Mouse (Mus musculus): ENCODE data around the gene Slco3a1. TPM values are rescaled to one million over a fixed set of nuclear protein-coding genes. Genes with fewer than 3 reads are reported as not detected.

Slco3a1 gene
- total and polyA plus RNA-seq, 3 experiments, result 0.11 TPM; not detected in 2

DNA sequence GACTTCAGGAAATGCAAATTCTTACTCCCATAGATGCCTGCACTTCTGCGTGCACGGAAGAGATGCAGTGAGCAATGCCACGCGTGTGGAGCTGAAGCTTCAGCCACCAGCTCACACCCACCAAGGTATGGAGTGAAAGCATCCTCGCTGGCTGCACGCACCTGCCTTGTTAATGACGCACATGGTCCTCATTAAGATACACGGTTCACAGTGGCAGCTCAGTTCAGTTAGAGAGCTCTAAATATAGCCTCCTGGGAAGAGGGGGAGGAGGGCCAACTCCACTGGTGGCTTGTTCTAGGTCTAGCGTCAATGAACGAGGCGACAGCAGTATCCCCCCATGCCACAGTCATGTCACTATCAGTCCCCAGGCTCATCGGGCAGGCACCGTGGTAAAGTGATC lies 132.6 kb downstream of the Slco3a1 start:
- no peaks in the 10 kb centered on the region for H3K4me1 ChIP-seq (ENCODE audit: insufficient read depth, low read depth, low read length)
- DNase-seq (ENCODE audit: low spot score), result no peak

DNA sequence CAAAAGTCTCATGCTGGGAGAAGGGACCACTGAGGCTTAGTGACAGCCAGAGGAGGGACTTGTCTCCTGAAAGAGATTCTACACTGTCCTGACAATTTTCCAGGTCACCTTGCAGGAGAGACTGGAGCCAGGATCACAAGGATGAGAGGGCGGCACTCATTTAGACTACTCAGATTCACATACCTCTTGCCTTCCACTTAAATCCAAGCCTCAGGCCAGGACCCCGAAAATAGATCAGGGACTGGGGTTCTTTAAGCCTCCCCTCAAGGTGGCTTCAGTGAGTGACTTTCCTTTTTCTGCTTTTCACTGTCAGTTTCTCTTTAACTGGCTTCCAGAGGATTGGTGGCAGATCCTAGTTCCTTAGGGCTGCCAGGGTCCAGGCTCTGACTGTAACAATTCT lies 133.0 kb downstream of the Slco3a1 start:
- TF ChIP-seq TAL1 (conservative IDR thresholded peaks at IDR 0.05; ENCODE audit: low read depth, low read length) (no peak), POLR2AphosphoS5 (IDR thresholded peaks at IDR 0.05; ENCODE audit: insufficient replicate concordance, low read depth, low read length) (no peak), CTCF (IDR thresholded peaks at IDR 0.05; ENCODE audit: low read depth, low read length) (no peak), GATA1 (IDR thresholded peaks at IDR 0.05; ENCODE audit: borderline replicate concordance, low read length) (no peak), GATA2 (IDR thresholded peaks at IDR 0.05; ENCODE audit: borderline replicate concordance, low read depth, low read length) (no peak)
- H3K4me3 ChIP-seq (ENCODE audit: low read depth, low read length), result no peak overlapping the region
- H3K4me1 ChIP-seq (ENCODE audit: insufficient read depth, low read depth, low read length), result no peaks in the 10 kb centered on the region
- H3K9me3 ChIP-seq (replicated peaks), result peaks cover 66% of the 10 kb centered on the region
- no peaks in the 10 kb centered on the region for H3K27me3 ChIP-seq (ENCODE audit: insufficient read depth, low read length)
- no peak for DNase-seq (ENCODE audit: low spot score)
- no peak for ATAC-seq (ENCODE audit: extremely low read depth, insufficient number of reproducible peaks, low FRiP score, poor library complexity, severe bottlenecking)
- no peaks in the 10 kb centered on the region for H3K36me3 ChIP-seq (replicated peaks)

More for the DNA sequence above, 132.6 kb downstream of the Slco3a1 start:
- no peak overlapping the region for H3K4me3 ChIP-seq (ENCODE audit: low read depth, low read length)
- TF ChIP-seq CTCF (IDR thresholded peaks at IDR 0.05; ENCODE audit: low read depth, low read length), result no peak
- TF ChIP-seq TAL1 (conservative IDR thresholded peaks at IDR 0.05; ENCODE audit: low read depth, low read length), result no peak
- no peak for TF ChIP-seq GATA2 (IDR thresholded peaks at IDR 0.05; ENCODE audit: borderline replicate concordance, low read depth, low read length)
- TF ChIP-seq GATA1 (IDR thresholded peaks at IDR 0.05; ENCODE audit: borderline replicate concordance, low read length), result no peak
- no peak for TF ChIP-seq POLR2AphosphoS5 (IDR thresholded peaks at IDR 0.05; ENCODE audit: insufficient replicate concordance, low read depth, low read length)
- ATAC-seq (ENCODE audit: extremely low read depth, insufficient number of reproducible peaks, low FRiP score, poor library complexity, severe bottlenecking), result no peak
- H3K36me3 ChIP-seq (replicated peaks), result no peaks in the 10 kb centered on the region
- H3K9me3 ChIP-seq (replicated peaks), result peaks cover 66% of the 10 kb centered on the region
- H3K27me3 ChIP-seq (ENCODE audit: insufficient read depth, low read length), result no peaks in the 10 kb centered on the region

- H3K36me3 ChIP-seq (replicated peaks), result no peaks in the 10 kb centered on the region
- H3K4me3 ChIP-seq (ENCODE audit: low read depth, low read length), result no peak overlapping the region
- no peak for TF ChIP-seq TAL1 (conservative IDR thresholded peaks at IDR 0.05; ENCODE audit: low read depth, low read length)
- DNase-seq (ENCODE audit: low spot score) (no peak), ATAC-seq (ENCODE audit: extremely low read depth, insufficient number of reproducible peaks, low FRiP score, poor library complexity, severe bottlenecking) (no peak)
- peaks cover 71% of the 10 kb centered on the region for H3K9me3 ChIP-seq (replicated peaks)
- H3K27me3 ChIP-seq (ENCODE audit: insufficient read depth, low read length), result no peaks in the 10 kb centered on the region
- no peaks in the 10 kb centered on the region for H3K4me1 ChIP-seq (ENCODE audit: insufficient read depth, low read depth, low read length)
These were observed 134.9 kb downstream of the Slco3a1 start for GRCm38 (mm10) chr7:74419706-74420105.

DNA sequence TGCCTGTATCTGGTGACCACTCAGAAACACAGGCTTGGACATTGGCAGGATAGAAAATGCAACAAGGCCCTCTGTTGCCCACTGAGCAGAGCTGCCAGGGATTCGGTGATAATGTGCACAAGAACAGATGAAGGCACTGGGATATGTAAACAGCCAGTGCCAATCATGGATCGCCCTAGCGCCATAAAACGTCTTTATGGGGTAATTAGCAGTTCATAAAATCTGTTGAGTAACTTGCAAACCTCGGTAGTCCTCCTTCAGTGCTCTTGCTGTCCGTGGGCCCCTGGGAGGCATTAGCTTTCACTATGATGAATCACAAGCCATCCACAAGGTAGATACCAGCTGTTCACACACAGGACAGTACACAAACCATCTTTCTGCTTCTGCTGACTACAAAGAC lies 137.6 kb downstream of the Slco3a1 start:
- TF ChIP-seq GATA1 (IDR thresholded peaks at IDR 0.05; ENCODE audit: borderline replicate concordance, low read length) (no peak), CTCF (IDR thresholded peaks at IDR 0.05; ENCODE audit: low read depth, low read length) (no peak), POLR2AphosphoS5 (IDR thresholded peaks at IDR 0.05; ENCODE audit: insufficient replicate concordance, low read depth, low read length) (no peak), TAL1 (conservative IDR thresholded peaks at IDR 0.05; ENCODE audit: low read depth, low read length) (no peak), GATA2 (IDR thresholded peaks at IDR 0.05; ENCODE audit: borderline replicate concordance, low read depth, low read length) (no peak)
- Histone ChIP-seq H3K4me1 (ENCODE audit: insufficient read depth, low read depth, low read length) (no peaks in the 10 kb centered on the region), H3K36me3 (replicated peaks) (no peaks in the 10 kb centered on the region), H3K27me3 (ENCODE audit: insufficient read depth, low read length) (no peaks in the 10 kb centered on the region), H3K4me3 (ENCODE audit: low read depth, low read length) (no peak overlapping the region), H3K9me3 (replicated peaks) (peaks cover 60% of the 10 kb centered on the region)
- ATAC-seq (ENCODE audit: extremely low read depth, insufficient number of reproducible peaks, low FRiP score, poor library complexity, severe bottlenecking) (no peak), DNase-seq (ENCODE audit: low spot score) (no peak)

GRCm38 (mm10) chr7:74415241-74415640 lies 139.3 kb downstream of the Slco3a1 start:
- Histone ChIP-seq H3K36me3 (replicated peaks) (no peaks in the 10 kb centered on the region), H3K27me3 (ENCODE audit: insufficient read depth, low read length) (no peaks in the 10 kb centered on the region), H3K4me1 (ENCODE audit: insufficient read depth, low read depth, low read length) (no peaks in the 10 kb centered on the region), H3K4me3 (ENCODE audit: low read depth, low read length) (no peak overlapping the region), H3K9me3 (replicated peaks) (peaks cover 60% of the 10 kb centered on the region)
- DNase-seq (ENCODE audit: low spot score) (no peak), ATAC-seq (ENCODE audit: extremely low read depth, insufficient number of reproducible peaks, low FRiP score, poor library complexity, severe bottlenecking) (no peak)
- TF ChIP-seq TAL1 (conservative IDR thresholded peaks at IDR 0.05; ENCODE audit: low read depth, low read length) (no peak), CTCF (IDR thresholded peaks at IDR 0.05; ENCODE audit: low read depth, low read length) (no peak)

GRCm38 (mm10) chr7:74413738-74414716 lies 140.6 kb downstream of the Slco3a1 start:
- no peak for ATAC-seq (ENCODE audit: extremely low read depth, insufficient number of reproducible peaks, low FRiP score, poor library complexity, severe bottlenecking)
- peaks cover 56% of the 10 kb centered on the region for H3K9me3 ChIP-seq (replicated peaks)

More at GRCm38 (mm10) chr7:74413738-74414716, 140.6 kb downstream of the Slco3a1 start:
- no peak overlapping the region for H3K4me3 ChIP-seq (ENCODE audit: low read depth, low read length)
- TF ChIP-seq GATA2 (IDR thresholded peaks at IDR 0.05; ENCODE audit: borderline replicate concordance, low read depth, low read length) (no peak), GATA1 (IDR thresholded peaks at IDR 0.05; ENCODE audit: borderline replicate concordance, low read length) (no peak), CTCF (IDR thresholded peaks at IDR 0.05; ENCODE audit: low read depth, low read length) (no peak), POLR2AphosphoS5 (IDR thresholded peaks at IDR 0.05; ENCODE audit: insufficient replicate concordance, low read depth, low read length) (no peak), TAL1 (conservative IDR thresholded peaks at IDR 0.05; ENCODE audit: low read depth, low read length) (no peak)
- no peaks in the 10 kb centered on the region for H3K27me3 ChIP-seq (ENCODE audit: insufficient read depth, low read length)
- DNase-seq (ENCODE audit: low spot score), result no peak
- H3K4me1 ChIP-seq (ENCODE audit: insufficient read depth, low read depth, low read length), result no peaks in the 10 kb centered on the region
- H3K36me3 ChIP-seq (replicated peaks), result no peaks in the 10 kb centered on the region
